Mouse (Mus musculus) lung, postnatal 0 days (tissue): Measurements from ENCODE around the gene Pawr.

ENCODE experiments used
- CTCF ChIP-seq: IDR thresholded peaks from 2 replicates; pipeline ENCODE4 v1.5.1; 2016; ENCODE audit warnings: antibody characterized with exemption, mild to moderate bottlenecking
- EP300 ChIP-seq: IDR thresholded peaks from 2 replicates; pipeline ENCODE4 v1.6.1; 2016; ENCODE audit warnings: antibody characterized with exemption, mild to moderate bottlenecking, control low read depth

DNA sequence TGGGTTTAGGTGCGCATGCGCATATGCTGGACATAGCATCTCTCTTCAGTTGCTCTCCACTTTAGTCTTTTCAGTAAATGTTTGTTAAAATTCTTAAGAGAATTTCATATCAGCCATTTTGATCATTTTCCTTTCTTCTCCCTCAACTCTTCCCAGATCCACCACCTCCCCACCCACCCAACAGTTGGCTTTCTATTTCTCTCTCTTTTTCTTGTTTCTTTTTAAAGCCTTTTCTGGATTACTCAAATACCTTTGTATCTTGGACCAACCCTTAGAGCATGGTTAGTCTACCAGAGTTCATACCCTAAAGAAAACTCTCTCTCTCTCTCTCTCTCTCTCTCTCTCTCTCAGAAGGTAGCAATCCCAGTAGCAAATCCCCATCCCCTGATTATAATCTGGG lies 125.1 kb downstream of the Pawr start:
- TF ChIP-seq CTCF: no peak
- TF ChIP-seq EP300: no peak
